Mouse (Mus musculus): ENCODE measurements around the gene Cnr1.

GRCm38 (mm10) chr4:33925489-33925888, 1.1 kb downstream of the Cnr1 start:
- TF ChIP-seq CTCF (IDR thresholded peaks at IDR 0.05; ENCODE audit: extremely low read depth, insufficient read depth, low read length) (no peak), POLR2A (IDR thresholded peaks at IDR 0.05; ENCODE audit: extremely low read depth, insufficient read depth, low read length) (no peak)
